Mouse (Mus musculus): ENCODE data around the gene Tspan14.

Tspan14 gene

GRCm38 (mm10) chr14:40886428-40887202, 80.0 kb downstream of the Tspan14 start:
- no peak for DNase-seq (ENCODE audit: low read depth in 2 of 2, low spot score in 2 of 2)

GRCm38 (mm10) chr14:40885752-40886151, 80.9 kb downstream of the Tspan14 start:
- DNase-seq (ENCODE audit: low read depth in 2 of 2, low spot score in 2 of 2): no peak

- no peak for DNase-seq (ENCODE audit: low read depth in 2 of 2, low spot score in 2 of 2)
These were observed 81.4 kb downstream of the Tspan14 start for GRCm38 (mm10) chr14:40885225-40885624.

GRCm38 (mm10) chr14:40874565-40874964, 92.0 kb downstream of the Tspan14 start:
- no peak for DNase-seq (ENCODE audit: low read depth in 2 of 2, low spot score in 2 of 2)

- DNase-seq (ENCODE audit: low read depth in 2 of 2, low spot score in 2 of 2): no peak
These were observed 92.6 kb downstream of the Tspan14 start for GRCm38 (mm10) chr14:40873961-40874360.

- no peak for DNase-seq (ENCODE audit: low read depth in 2 of 2, low spot score in 2 of 2)
These were observed 96.0 kb downstream of the Tspan14 start for GRCm38 (mm10) chr14:40870598-40870997.

- no peak for DNase-seq (ENCODE audit: low read depth in 2 of 2, low spot score in 2 of 2)
These were observed 101.6 kb downstream of the Tspan14 start for GRCm38 (mm10) chr14:40864811-40865514.

GRCm38 (mm10) chr14:40863659-40864058, 102.9 kb downstream of the Tspan14 start:
- DNase-seq (ENCODE audit: low read depth in 2 of 2, low spot score in 2 of 2): no peak

GRCm38 (mm10) chr14:40863022-40863421, 103.6 kb downstream of the Tspan14 start:
- DNase-seq (ENCODE audit: low read depth in 2 of 2, low spot score in 2 of 2): no peak
